Mouse (Mus musculus): Measurements from ENCODE around the gene Cryba4. TPM values are rescaled to one million over a fixed set of nuclear protein-coding genes. Genes with fewer than 3 reads are reported as not detected.

The Cryba4 gene
- 0.35 and 0.69 TPM in 2 replicates for polyA plus RNA-seq (2016; fragmentation: Nextera tagmentation; extraction: Ambion mirVana)

GRCm38 (mm10) chr5:112252400-112252799 lies at the start of gene Cryba4:
TSS of gene Cryba4 (minus strand) at chr5:112252518.
- no peaks in the 10 kb centered on the region for H3K9me3 ChIP-seq
- peaks cover 14% of the 10 kb centered on the region for H3K4me1 ChIP-seq
- H3K4me3 ChIP-seq: no peak within 1 kb of the TSS
- WGBS: 78% methylated on average over 2 of the region's 2 CpGs
- 0 out of 2 replicates have a peak, but pooled peaks cover 2% of the 10 kb centered on the region for H3K27me3 ChIP-seq (replicated peaks; ENCODE audit: low read depth, poor library complexity, severe bottlenecking)
- H3K27ac ChIP-seq (replicated peaks): no peak within 1 kb of the TSS; the same call in 1 of the 2 replicates
- DNase-seq (ENCODE audit: low spot score): no peak
- no peaks in the 10 kb centered on the region for H3K36me3 ChIP-seq (replicated peaks)

GRCm38 (mm10) chr5:112301694-112302093 lies 49.4 kb upstream of the Cryba4 start:
- DNase-seq (ENCODE audit: low spot score): no peak
- 85% methylated on average over 4 of the region's 4 CpGs for WGBS
- H3K9me3 ChIP-seq: no peaks in the 10 kb centered on the region

GRCm38 (mm10) chr5:112300721-112301308 lies 48.5 kb upstream of the Cryba4 start:
- H3K36me3 ChIP-seq (replicated peaks): peaks cover 1% of the 10 kb centered on the region; the same call in 1 of the 2 replicates
- 91% methylated on average over 6 of the region's 6 CpGs for WGBS
- H3K27ac ChIP-seq (replicated peaks): no peak overlapping the region
- peaks cover 16% of the 10 kb centered on the region for H3K4me1 ChIP-seq
- H3K27me3 ChIP-seq (replicated peaks; ENCODE audit: low read depth, poor library complexity, severe bottlenecking): no peaks in the 10 kb centered on the region
- H3K9me3 ChIP-seq: no peaks in the 10 kb centered on the region
- H3K4me3 ChIP-seq: no peak overlapping the region
- DNase-seq (ENCODE audit: low spot score): no peak

More at GRCm38 (mm10) chr5:112301694-112302093, 49.4 kb upstream of the Cryba4 start:
- Histone ChIP-seq H3K36me3 (replicated peaks) (peaks cover 8% of the 10 kb centered on the region), H3K4me1 (peaks cover 14% of the 10 kb centered on the region), H3K4me3 (no peak overlapping the region), H3K27ac (replicated peaks) (no peak overlapping the region), H3K27me3 (replicated peaks; ENCODE audit: low read depth, poor library complexity, severe bottlenecking) (no peaks in the 10 kb centered on the region)

GRCm38 (mm10) chr5:112300112-112300511 lies 47.8 kb upstream of the Cryba4 start:
- H3K4me3 ChIP-seq: no peak overlapping the region
- H3K9me3 ChIP-seq: no peaks in the 10 kb centered on the region
- no peaks in the 10 kb centered on the region for H3K27me3 ChIP-seq (replicated peaks; ENCODE audit: low read depth, poor library complexity, severe bottlenecking)
- peaks cover 23% of the 10 kb centered on the region for H3K4me1 ChIP-seq
- 80% methylated on average over 2 of the region's 2 CpGs for WGBS
- 0 out of 2 replicates have a peak overlapping the region, but pooled peaks have one; percentile 19 for H3K27ac ChIP-seq (replicated peaks)
- no peaks in the 10 kb centered on the region; the same call in 1 of the 2 replicates for H3K36me3 ChIP-seq (replicated peaks)
- DNase-seq (ENCODE audit: low spot score): no peak

DNA sequence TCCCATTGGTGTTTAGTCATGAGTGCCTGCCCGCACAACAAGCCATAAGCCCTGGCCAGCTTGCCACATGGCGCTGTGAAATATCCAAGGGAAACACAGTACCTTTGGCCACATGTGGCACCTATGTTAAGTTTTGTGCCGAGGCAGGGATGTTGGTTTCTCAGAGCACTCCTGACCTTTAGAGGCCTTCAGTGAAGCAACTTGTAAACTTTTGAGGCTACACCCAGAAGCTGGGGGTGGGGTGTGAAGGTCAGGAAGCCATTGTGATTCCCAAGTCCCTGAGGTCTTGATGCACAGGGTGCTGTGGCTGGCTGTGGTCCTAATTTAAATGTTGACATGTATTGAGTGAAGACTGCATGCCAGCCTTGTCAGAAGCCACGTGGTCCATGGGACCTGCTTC lies 47.1 kb upstream of the Cryba4 start:
- no peak overlapping the region for H3K27ac ChIP-seq (replicated peaks)
- H3K27me3 ChIP-seq (replicated peaks; ENCODE audit: low read depth, poor library complexity, severe bottlenecking): no peaks in the 10 kb centered on the region
- no peaks in the 10 kb centered on the region for H3K9me3 ChIP-seq
- no peak overlapping the region for H3K4me3 ChIP-seq
- WGBS: 85% methylated on average over 4 of the region's 4 CpGs
- no peaks in the 10 kb centered on the region; the same call in 1 of the 2 replicates for H3K36me3 ChIP-seq (replicated peaks)
- DNase-seq (ENCODE audit: low spot score): no peak
- H3K4me1 ChIP-seq: peaks cover 30% of the 10 kb centered on the region

- WGBS: 87% methylated on average over 12 of the region's 12 CpGs
- Histone ChIP-seq H3K27ac (replicated peaks) (no peak overlapping the region), H3K9me3 (no peaks in the 10 kb centered on the region)
Observed at GRCm38 (mm10) chr5:112298226-112298988, 46.1 kb upstream of the Cryba4 start.

GRCm38 (mm10) chr5:112297257-112297656 lies 44.9 kb upstream of the Cryba4 start:
- WGBS: 67% methylated on average over 2 of the region's 2 CpGs
- H3K27me3 ChIP-seq (replicated peaks; ENCODE audit: low read depth, poor library complexity, severe bottlenecking): no peaks in the 10 kb centered on the region
- no peak overlapping the region for H3K27ac ChIP-seq (replicated peaks)
- no peak for DNase-seq (ENCODE audit: low spot score)
- H3K4me3 ChIP-seq: no peak overlapping the region
- H3K36me3 ChIP-seq (replicated peaks): no peaks in the 10 kb centered on the region
- no peaks in the 10 kb centered on the region for H3K9me3 ChIP-seq
- peaks cover 44% of the 10 kb centered on the region for H3K4me1 ChIP-seq

More at GRCm38 (mm10) chr5:112298226-112298988, 46.1 kb upstream of the Cryba4 start:
- no peaks in the 10 kb centered on the region for H3K36me3 ChIP-seq (replicated peaks)
- DNase-seq (ENCODE audit: low spot score): peak; percentile 17
- no peak overlapping the region for H3K4me3 ChIP-seq
- peaks cover 37% of the 10 kb centered on the region for H3K4me1 ChIP-seq
- H3K27me3 ChIP-seq (replicated peaks; ENCODE audit: low read depth, poor library complexity, severe bottlenecking): no peaks in the 10 kb centered on the region

DNA sequence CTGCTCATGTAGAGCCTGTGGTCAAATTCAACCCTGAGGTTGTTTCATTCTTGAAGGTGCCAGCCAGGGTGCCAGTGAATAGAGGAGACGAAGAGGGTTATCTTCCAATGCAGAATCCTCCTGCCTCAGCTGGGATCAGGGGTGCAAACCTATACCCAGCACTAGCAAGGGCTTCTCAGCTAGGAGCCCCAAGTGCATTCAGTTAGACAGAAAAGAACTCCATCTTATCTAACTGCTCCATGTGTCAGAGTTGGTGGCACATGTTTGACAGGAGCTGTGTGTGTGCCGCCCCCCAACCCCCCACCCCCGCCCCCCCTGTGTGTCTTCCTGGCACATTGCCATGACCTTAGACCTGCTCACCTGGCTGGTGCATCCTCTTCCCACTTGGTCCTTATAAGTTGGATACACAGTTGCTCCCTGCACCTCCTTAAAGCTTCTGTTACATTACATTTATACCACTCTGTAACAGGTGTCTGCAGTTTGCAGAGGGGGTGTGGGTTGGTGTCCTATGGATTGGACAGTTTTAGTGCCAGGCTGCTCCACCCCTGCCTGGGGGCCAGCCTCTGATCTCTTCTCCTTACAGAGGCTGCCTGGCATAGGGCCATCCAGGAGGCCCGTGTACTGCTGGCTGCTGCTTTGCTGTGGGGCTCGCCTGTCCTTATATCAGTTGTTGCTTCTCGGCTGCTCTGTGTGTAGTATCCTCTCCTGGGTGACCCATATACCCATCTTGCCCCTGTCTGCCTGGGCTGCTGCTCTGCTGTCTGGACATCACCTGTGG lies 44.3 kb upstream of the Cryba4 start:
- H3K4me3 ChIP-seq: no peak overlapping the region
- H3K9me3 ChIP-seq: no peaks in the 10 kb centered on the region
- peaks cover 48% of the 10 kb centered on the region for H3K4me1 ChIP-seq
- no peaks in the 10 kb centered on the region for H3K27me3 ChIP-seq (replicated peaks; ENCODE audit: low read depth, poor library complexity, severe bottlenecking)
- 77% methylated on average over 6 of the region's 6 CpGs for WGBS
- no peaks in the 10 kb centered on the region for H3K36me3 ChIP-seq (replicated peaks)
- H3K27ac ChIP-seq (replicated peaks): no peak overlapping the region
- DNase-seq (ENCODE audit: low spot score): no peak

DNA sequence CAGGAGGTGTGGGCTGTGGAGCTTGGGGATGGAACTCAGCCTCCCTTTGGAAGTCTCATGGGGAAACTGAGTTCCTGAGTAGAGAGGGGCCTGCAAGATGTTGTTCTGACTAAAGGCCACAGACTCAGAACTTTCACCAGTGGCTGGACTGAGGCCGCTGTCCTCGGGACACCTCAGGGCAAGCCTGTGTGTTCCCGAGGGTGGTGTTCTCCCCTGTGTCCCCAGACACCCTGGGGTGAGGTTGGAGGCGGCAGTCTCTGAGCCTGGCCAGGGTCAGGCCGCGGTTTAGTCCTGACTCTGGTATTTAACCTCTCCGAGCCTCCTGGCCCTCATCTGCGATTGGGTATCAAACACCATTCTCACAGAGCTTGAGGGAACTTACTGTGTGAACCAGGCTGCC lies 43.2 kb upstream of the Cryba4 start:
- peak overlapping the region; percentile 20; the same call in 1 of the 2 replicates for H3K27ac ChIP-seq (replicated peaks)
- H3K4me1 ChIP-seq: peaks cover 48% of the 10 kb centered on the region
- H3K36me3 ChIP-seq (replicated peaks): no peaks in the 10 kb centered on the region
- 56% methylated on average over 8 of the region's 8 CpGs for WGBS
- no peaks in the 10 kb centered on the region for H3K9me3 ChIP-seq
- no peaks in the 10 kb centered on the region for H3K27me3 ChIP-seq (replicated peaks; ENCODE audit: low read depth, poor library complexity, severe bottlenecking)
- no peak overlapping the region for H3K4me3 ChIP-seq
- DNase-seq (ENCODE audit: low spot score): no peak

GRCm38 (mm10) chr5:112295162-112295561 lies 42.8 kb upstream of the Cryba4 start:
- H3K27me3 ChIP-seq (replicated peaks; ENCODE audit: low read depth, poor library complexity, severe bottlenecking): no peaks in the 10 kb centered on the region
- 36% methylated on average over 8 of the region's 8 CpGs for WGBS
- no peaks in the 10 kb centered on the region for H3K9me3 ChIP-seq
- 0 out of 2 replicates have a peak overlapping the region, but pooled peaks have one; percentile 20 for H3K27ac ChIP-seq (replicated peaks)
- no peak for DNase-seq (ENCODE audit: low spot score)
- peaks cover 46% of the 10 kb centered on the region for H3K4me1 ChIP-seq
- no peaks in the 10 kb centered on the region for H3K36me3 ChIP-seq (replicated peaks)
- no peak overlapping the region for H3K4me3 ChIP-seq

GRCm38 (mm10) chr5:112294696-112295095 lies 42.4 kb upstream of the Cryba4 start:
- H3K36me3 ChIP-seq (replicated peaks): no peaks in the 10 kb centered on the region
- H3K4me3 ChIP-seq: no peak overlapping the region
- no peaks in the 10 kb centered on the region for H3K9me3 ChIP-seq
- DNase-seq (ENCODE audit: low spot score): no peak
- H3K27me3 ChIP-seq (replicated peaks; ENCODE audit: low read depth, poor library complexity, severe bottlenecking): no peaks in the 10 kb centered on the region
- WGBS: 72% methylated on average over 4 of the region's 4 CpGs
- 0 out of 2 replicates have a peak overlapping the region, but pooled peaks have one; percentile 20 for H3K27ac ChIP-seq (replicated peaks)
- peaks cover 49% of the 10 kb centered on the region for H3K4me1 ChIP-seq

- Histone ChIP-seq H3K27ac (replicated peaks) (no peak overlapping the region), H3K4me3 (no peak overlapping the region), H3K9me3 (no peaks in the 10 kb centered on the region), H3K4me1 (peaks cover 50% of the 10 kb centered on the region), H3K27me3 (replicated peaks; ENCODE audit: low read depth, poor library complexity, severe bottlenecking) (no peaks in the 10 kb centered on the region), H3K36me3 (replicated peaks) (no peaks in the 10 kb centered on the region)
- WGBS: 83% methylated on average over 2 of the region's 2 CpGs
- DNase-seq (ENCODE audit: low spot score): no peak
Observed at GRCm38 (mm10) chr5:112293800-112294199, 41.5 kb upstream of the Cryba4 start.
